Mouse (Mus musculus): ENCODE measurements around the gene Ncf4. TPM values are rescaled to one million over a fixed set of nuclear protein-coding genes. Genes with fewer than 3 reads are reported as not detected.

Gene Ncf4
- total and polyA plus RNA-seq, 3 experiments = 1.6 to 4.5 (median 1.8) TPM

GRCm38 (mm10) chr15:78257326-78258050, 12.9 kb downstream of the Ncf4 start:
- DNase-seq = peak; percentile 56 to 76
- Histone ChIP-seq H3K27me3 (ENCODE audit: control insufficient read depth, insufficient read depth, low read length) (no peaks in the 10 kb centered on the region), H3K27ac (peak overlapping the region; percentile 74), H3K4me3 (no peak overlapping the region), H3K9ac (ENCODE audit: low read depth, low read length) (0 out of 2 replicates have a peak overlapping the region, but pooled peaks have one; percentile 8), H3K36me3 (ENCODE audit: control insufficient read depth, insufficient read depth, low read length) (no peaks in the 10 kb centered on the region), H3K79me2 (replicated peaks; ENCODE audit: control insufficient read depth, insufficient read depth, low read length) (no peaks in the 10 kb centered on the region), H3K4me1 (ENCODE audit: control insufficient read depth, insufficient read depth, low read length) (peaks cover 12% of the 10 kb centered on the region)
- TF ChIP-seq POLR2A (IDR thresholded peaks at IDR 0.05; ENCODE audit: insufficient read depth, low read depth, low read length) = no peak
- peak; percentile 92; the same call in 1 of the 2 replicates for TF ChIP-seq EP300 (IDR thresholded peaks at IDR 0.05; ENCODE audit: insufficient read depth, low read depth, low read length)
- TF ChIP-seq CTCF (IDR thresholded peaks at IDR 0.05) = peak; percentile 96
- WGBS = 23% methylated on average over 7 of the region's 7 CpGs
- intact Hi-C loops (cut with DNase I) = loop anchor here (1.0 kb wide), 4 partner anchors 63 to 165 kb away; no protein-coding TSS in a partner anchor

GRCm38 (mm10) chr15:78258246-78258865, 13.8 kb downstream of the Ncf4 start:
- peak; percentile 50 to 62 for DNase-seq
- intact Hi-C loops (cut with DNase I) = no loop called here
- TF ChIP-seq CTCF (IDR thresholded peaks at IDR 0.05) (no peak), EP300 (IDR thresholded peaks at IDR 0.05; ENCODE audit: insufficient read depth, low read depth, low read length) (no peak), POLR2A (IDR thresholded peaks at IDR 0.05; ENCODE audit: insufficient read depth, low read depth, low read length) (no peak)
- Histone ChIP-seq H3K9ac (ENCODE audit: low read depth, low read length) (no peak overlapping the region), H3K4me3 (no peak overlapping the region), H3K4me1 (ENCODE audit: control insufficient read depth, insufficient read depth, low read length) (peaks cover 12% of the 10 kb centered on the region), H3K27me3 (ENCODE audit: control insufficient read depth, insufficient read depth, low read length) (no peaks in the 10 kb centered on the region), H3K36me3 (ENCODE audit: control insufficient read depth, insufficient read depth, low read length) (no peaks in the 10 kb centered on the region), H3K27ac (peak overlapping the region; percentile 74), H3K79me2 (replicated peaks; ENCODE audit: control insufficient read depth, insufficient read depth, low read length) (no peaks in the 10 kb centered on the region)
- WGBS = 38% methylated on average over 10 of the region's 10 CpGs

- 56% methylated on average over 13 of the region's 13 CpGs for WGBS
- no peak overlapping the region for H3K27ac ChIP-seq
- TF ChIP-seq CTCF (IDR thresholded peaks at IDR 0.05) (no peak), EP300 (IDR thresholded peaks at IDR 0.05; ENCODE audit: insufficient read depth, low read depth, low read length) (no peak), POLR2A (IDR thresholded peaks at IDR 0.05; ENCODE audit: insufficient read depth, low read depth, low read length) (no peak)
Measured at GRCm38 (mm10) chr15:78260668-78261333, 16.2 kb downstream of the Ncf4 start.

GRCm38 (mm10) chr15:78263286-78263685, 18.7 kb downstream of the Ncf4 start:
- no peak overlapping the region for H3K4me3 ChIP-seq
- peaks cover 8% of the 10 kb centered on the region for H3K4me1 ChIP-seq (ENCODE audit: control insufficient read depth, insufficient read depth, low read length)
- H3K9ac ChIP-seq (ENCODE audit: low read depth, low read length) = no peak overlapping the region
- TF ChIP-seq POLR2A (IDR thresholded peaks at IDR 0.05; ENCODE audit: insufficient read depth, low read depth, low read length) = no peak
- no peak for TF ChIP-seq CTCF (IDR thresholded peaks at IDR 0.05)
- no peak for TF ChIP-seq EP300 (IDR thresholded peaks at IDR 0.05; ENCODE audit: insufficient read depth, low read depth, low read length)
- H3K27ac ChIP-seq = no peak overlapping the region
- WGBS = 82% methylated on average over 3 of the region's 3 CpGs
- intact Hi-C loops (cut with DNase I) = no loop called here
- H3K79me2 ChIP-seq (replicated peaks; ENCODE audit: control insufficient read depth, insufficient read depth, low read length) = no peaks in the 10 kb centered on the region
- no peak for DNase-seq
- H3K27me3 ChIP-seq (ENCODE audit: control insufficient read depth, insufficient read depth, low read length) = no peaks in the 10 kb centered on the region
- no peaks in the 10 kb centered on the region; the same call in 1 of the 2 replicates for H3K36me3 ChIP-seq (ENCODE audit: control insufficient read depth, insufficient read depth, low read length)

More at GRCm38 (mm10) chr15:78260668-78261333, 16.2 kb downstream of the Ncf4 start:
- no peak for DNase-seq
- intact Hi-C loops (cut with DNase I) = no loop called here
- H3K27me3 ChIP-seq (ENCODE audit: control insufficient read depth, insufficient read depth, low read length) = no peaks in the 10 kb centered on the region
- no peak overlapping the region for H3K4me3 ChIP-seq
- H3K79me2 ChIP-seq (replicated peaks; ENCODE audit: control insufficient read depth, insufficient read depth, low read length) = no peaks in the 10 kb centered on the region
- H3K9ac ChIP-seq (ENCODE audit: low read depth, low read length) = no peak overlapping the region
- H3K36me3 ChIP-seq (ENCODE audit: control insufficient read depth, insufficient read depth, low read length) = no peaks in the 10 kb centered on the region
- peaks cover 12% of the 10 kb centered on the region for H3K4me1 ChIP-seq (ENCODE audit: control insufficient read depth, insufficient read depth, low read length)

GRCm38 (mm10) chr15:78267441-78267840, 22.8 kb downstream of the Ncf4 start:
- WGBS = 29% methylated on average over 10 of the region's 10 CpGs
- intact Hi-C loops (cut with DNase I) = no loop called here
- DNase-seq = no peak

More at GRCm38 (mm10) chr15:78267441-78267840, 22.8 kb downstream of the Ncf4 start:
- Histone ChIP-seq H3K4me1 (ENCODE audit: control insufficient read depth, insufficient read depth, low read length) (peaks cover 4% of the 10 kb centered on the region), H3K4me3 (no peak overlapping the region), H3K27me3 (ENCODE audit: control insufficient read depth, insufficient read depth, low read length) (no peaks in the 10 kb centered on the region), H3K9ac (ENCODE audit: low read depth, low read length) (no peak overlapping the region), H3K36me3 (ENCODE audit: control insufficient read depth, insufficient read depth, low read length) (no peaks in the 10 kb centered on the region; the same call in 1 of the 2 replicates), H3K79me2 (replicated peaks; ENCODE audit: control insufficient read depth, insufficient read depth, low read length) (no peaks in the 10 kb centered on the region), H3K27ac (peak overlapping the region; percentile 45)
- no peak for TF ChIP-seq EP300 (IDR thresholded peaks at IDR 0.05; ENCODE audit: insufficient read depth, low read depth, low read length)
- TF ChIP-seq POLR2A (IDR thresholded peaks at IDR 0.05; ENCODE audit: insufficient read depth, low read depth, low read length) = no peak
- no peak for TF ChIP-seq CTCF (IDR thresholded peaks at IDR 0.05)
